Comparison of ENCODE assay signal across 10 mouse cellular contexts in the genomic region with DNA sequence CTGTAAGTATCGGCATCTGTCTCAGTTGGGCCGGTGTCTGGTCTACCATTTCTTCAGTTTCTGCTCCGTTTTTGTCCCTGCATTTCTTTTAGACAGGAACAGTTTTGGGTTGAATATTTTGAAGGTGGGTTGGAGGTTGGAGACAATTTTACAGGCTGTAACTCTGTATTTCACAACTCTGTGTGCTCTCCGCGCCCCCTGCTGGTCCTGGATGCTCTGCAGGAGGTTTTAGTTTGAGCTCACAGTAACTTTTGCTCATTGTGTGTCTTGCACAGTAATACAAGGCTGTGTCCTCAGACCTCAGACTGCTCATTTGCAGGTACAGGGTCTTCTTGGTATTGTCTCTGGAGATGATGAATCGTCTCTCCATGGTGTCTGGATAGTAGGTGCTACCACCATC. TPM values are rescaled to one million over a fixed set of nuclear protein-coding genes. Genes with fewer than 3 reads are reported as not detected.
DNase-seq lines count a peak whose midpoint lies in the region; ATAC-seq lines count a peak whose summit lies in the region.
"Had no signal": no experiment of that assay in that cellular context is flagged by ENCODE, and none has a peak within 500 bp of the region (broad histone marks: within the 10 kb centered on the region; RNA-seq: fewer than 3 reads in every experiment).

No protein-coding gene starts in this region.

- H3K4me1 ChIP-seq in kidney, embryonic 15.5 days, result no peaks in the 10 kb centered on the region
- H3K4me1 ChIP-seq: neural tube, embryonic 12.5 days had no signal

- no peak overlapping the region for H3K4me3 ChIP-seq in kidney, embryonic 15.5 days (replicated peaks)
- H3K4me3 ChIP-seq: neural tube, embryonic 12.5 days had no signal

- no peak overlapping the region for H3K9ac ChIP-seq in kidney, embryonic 15.5 days
- H3K9ac ChIP-seq: neural tube, embryonic 12.5 days had no signal

- H3K9me3 ChIP-seq in kidney, embryonic 15.5 days (replicated peaks), result no peaks in the 10 kb centered on the region

- no peak for ATAC-seq in kidney, embryonic 15.5 days (replicated peaks; ENCODE audit: low FRiP score)

- 60% methylated on average over 6 of the region's 6 CpGs for WGBS in kidney, embryonic 15.5 days

- H3K4me2 ChIP-seq in kidney, embryonic 15.5 days, result no peak overlapping the region
- H3K4me2 ChIP-seq: neural tube, embryonic 12.5 days had no signal

- H3K36me3 ChIP-seq in kidney, embryonic 15.5 days, result no peaks in the 10 kb centered on the region
- H3K36me3 ChIP-seq: neural tube, embryonic 12.5 days had no signal

- no peak overlapping the region for H3K27ac ChIP-seq in kidney, embryonic 15.5 days
- H3K27ac ChIP-seq: neural tube, embryonic 12.5 days had no signal

- H3K27me3 ChIP-seq in kidney, embryonic 15.5 days, result no peaks in the 10 kb centered on the region
- H3K27me3 ChIP-seq: neural tube, embryonic 12.5 days had no signal

- DNase-seq in kidney, adult 11 months, result peak; percentile 2
- DNase-seq in B cell, adult 2 months, result peak; percentile 58 to 60
- DNase-seq in ZHBTc4 (ENCODE audit: low read depth, low spot score), result peak; percentile 49
- peak; percentile 34 to 59 for DNase-seq in kidney, postnatal 25 days
- peak; percentile 36 to 52 for DNase-seq in thymus, postnatal 36 days
- no peak for DNase-seq in cerebellum, adult 11 months
- no peak for DNase-seq in cerebellum, postnatal 36 days

RNA-seq across cellular contexts. Expression of gene Adam6a, which starts 34.5 kb away (rescaled TPM):
- not detected in 2 replicates for polyA plus RNA-seq in kidney, embryonic 15.5 days (2015; fragmentation: Nextera tagmentation; extraction: Ambion mirVana)
- polyA plus RNA-seq: large intestine, adult 2 months; neural tube, embryonic 12.5 days had no signal

Comparison
In these comparisons a context has a peak if more than half of its experiments do, and no peak if none do; other contexts are left out.
1. DNase-seq: peak in kidney, adult 11 months (single experiment), B cell, adult 2 months (2 of 2), ZHBTc4 (single experiment), kidney, postnatal 25 days (2 of 2) and thymus, postnatal 36 days (2 of 2); none in cerebellum, adult 11 months (single experiment) and cerebellum, postnatal 36 days (0 of 2).